Mouse (Mus musculus) lung, embryonic 14.5 days (tissue): ENCODE data around the gene Tspan33. TPM values are rescaled to one million over a fixed set of nuclear protein-coding genes. Genes with fewer than 3 reads are reported as not detected.
"Not testable (repeated sequence)": the region's sequence is repeated elsewhere in the genome, so short reads cannot be mapped to it uniquely, and the experiment has no call there.

Source experiments
- ATAC-seq: fragments of 200-750 bp; cut with Nextera tagmentation; 2 replicates; pipeline ENCODE4 v1.8.0; 2017; ENCODE audit warnings: mild to moderate bottlenecking, moderate TSS enrichment, moderate library complexity; ENCODE audit not compliant: insufficient read depth
- DNase-seq: peaks from one replicate; pipeline ENCODE4 v3.0.0-alpha.2; 2015
- H3K27ac ChIP-seq: fragments of 300-500 bp; sonication (generic); 2 replicates; pipeline ENCODE4 v1.5.1; 2014; ENCODE audit warnings: low read depth, mild to moderate bottlenecking, moderate library complexity
- H3K27me3 ChIP-seq: fragments of 300-500 bp; sonication (generic); 2 replicates; pipeline ENCODE4 v1.6.1; 2014; ENCODE audit warnings: low read length, control low read depth; ENCODE audit not compliant: insufficient read depth
- H3K36me3 ChIP-seq: fragments of 300-500 bp; sonication (generic); 2 replicates; pipeline ENCODE4 v1.6.1; 2014; ENCODE audit warnings: control low read depth; ENCODE audit not compliant: insufficient read depth
- H3K4me1 ChIP-seq: fragments of 300-500 bp; sonication (generic); 2 replicates; pipeline ENCODE4 v1.6.1; 2014; ENCODE audit warnings: antibody characterized with exemption, control low read depth; ENCODE audit not compliant: insufficient read depth
- H3K4me2 ChIP-seq: fragments of 300-500 bp; sonication (generic); 2 replicates; pipeline ENCODE4 v1.6.1; 2014; ENCODE audit warnings: mild to moderate bottlenecking
- H3K4me3 ChIP-seq: fragments of 300-500 bp; sonication (generic); 2 replicates; pipeline ENCODE4 v1.5.1; 2014; ENCODE audit warnings: low read depth, low read length
- H3K9ac ChIP-seq: fragments of 300-500 bp; sonication (generic); 2 replicates; pipeline ENCODE4 v1.6.1; 2014
- H3K9me3 ChIP-seq: fragments of 300-500 bp; sonication (generic); 2 replicates; pipeline ENCODE4 v1.6.1; 2016; ENCODE audit warnings: low read depth, low read length, control low read depth
- CTCF ChIP-seq: IDR thresholded peaks from 2 replicates; pipeline ENCODE4 v1.5.1; 2016; ENCODE audit warnings: antibody characterized with exemption, low read depth
- WGBS: fragments of 180-500 bp; shearing (Covaris S2); extraction: QIAGEN DNeasy Blood & Tissue Kit; methylation state at CpG from one replicate; pipeline ENCODE4 v1.1.7; 2014; 5-methylcytosine and 5-hydroxymethylcytosine counted together
- polyA plus RNA-seq: library from polyadenylated mRNA; unstranded; fragments of >200 nt; fragmentation: Nextera tagmentation; extraction: Ambion mirVana; gene quantifications from 2 replicates; pipeline ENCODE4 v1.2.1, GENCODE M21; 2014

The Tspan33 gene
- polyA plus RNA-seq, 1 experiment from 2014 or later = 2.0 TPM

DNA sequence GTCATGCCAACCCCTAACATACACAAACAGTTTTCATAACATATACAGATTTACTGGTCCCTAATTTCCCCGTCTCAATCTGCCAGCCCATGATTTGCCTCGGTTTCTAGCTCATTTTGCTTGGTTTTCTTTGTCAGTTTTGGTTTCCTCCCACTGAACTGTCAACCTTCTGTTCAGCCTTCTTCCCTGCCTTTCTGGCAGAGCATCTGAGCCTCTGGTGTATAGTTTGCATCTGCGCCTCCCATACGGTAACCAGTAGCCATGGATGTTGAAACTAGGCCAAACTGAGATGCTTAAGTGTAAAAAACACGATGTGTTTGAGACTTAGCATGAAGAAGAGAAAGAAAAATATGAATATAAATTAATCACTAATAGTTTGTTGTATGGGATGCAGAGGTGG is 62.0 kb downstream of the Tspan33 start:
- 78% methylated on average over 5 of the region's 5 CpGs for WGBS
- H3K27ac ChIP-seq = no peak overlapping the region
- ATAC-seq (no peak), DNase-seq (no peak)
- H3K4me2 ChIP-seq = no peak overlapping the region
- no peaks in the 10 kb centered on the region for H3K9me3 ChIP-seq
- TF ChIP-seq CTCF = no peak
- peaks cover 72% of the 10 kb centered on the region for H3K36me3 ChIP-seq
- H3K4me1 ChIP-seq = no peaks in the 10 kb centered on the region
- no peaks in the 10 kb centered on the region for H3K27me3 ChIP-seq
- no peak overlapping the region for H3K9ac ChIP-seq
- H3K4me3 ChIP-seq = no peak overlapping the region

DNA sequence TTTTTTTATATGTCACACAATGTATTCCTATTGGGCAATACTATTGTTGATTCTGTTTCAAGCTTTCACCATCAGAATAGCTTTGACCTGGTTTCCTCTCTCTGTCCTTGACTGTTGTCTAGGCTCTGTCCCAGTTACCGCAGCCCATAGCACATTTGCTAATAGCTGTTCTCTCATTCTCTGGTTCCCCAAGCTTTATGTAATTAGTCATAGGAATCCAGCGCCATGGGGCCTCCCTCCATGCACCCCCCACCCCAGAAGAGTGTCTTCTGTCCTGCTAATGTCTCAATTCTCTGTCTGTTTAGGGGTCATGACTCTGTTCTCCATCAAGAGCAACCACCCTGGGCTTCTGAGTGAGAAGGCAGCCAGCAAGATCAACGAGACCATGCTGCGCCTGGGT is 62.5 kb downstream of the Tspan33 start:
- H3K4me1 ChIP-seq = no peaks in the 10 kb centered on the region
- H3K27ac ChIP-seq = no peak overlapping the region
- H3K4me2 ChIP-seq = no peak overlapping the region
- TF ChIP-seq CTCF = no peak
- H3K27me3 ChIP-seq = no peaks in the 10 kb centered on the region
- no peak overlapping the region for H3K4me3 ChIP-seq
- H3K9ac ChIP-seq = no peak overlapping the region
- H3K36me3 ChIP-seq = peaks cover 73% of the 10 kb centered on the region
- ATAC-seq (no peak), DNase-seq (no peak)
- no peaks in the 10 kb centered on the region for H3K9me3 ChIP-seq
- 82% methylated on average over 4 of the region's 4 CpGs for WGBS

DNA sequence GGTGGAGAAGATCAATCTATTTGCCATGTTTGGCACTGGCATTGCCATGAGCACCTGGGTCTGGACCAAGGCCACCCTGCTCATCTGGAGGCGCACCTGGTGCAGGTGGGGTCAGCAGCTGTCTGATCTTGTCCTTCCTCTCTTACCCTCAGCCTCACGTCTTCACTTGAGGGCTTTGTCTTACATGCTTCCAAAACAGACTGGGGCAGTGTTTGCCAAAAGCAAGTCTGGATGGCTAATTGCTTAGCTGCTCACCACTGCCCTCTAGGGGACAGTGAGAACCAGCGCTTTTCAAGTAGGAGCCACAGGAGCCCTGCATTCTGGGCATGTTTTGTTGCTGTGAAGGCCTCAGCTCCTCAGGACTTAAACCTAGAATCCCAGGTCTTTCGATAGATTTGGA is 64.4 kb downstream of the Tspan33 start:
- peak; percentile 95 for TF ChIP-seq CTCF
- no peak overlapping the region for H3K4me3 ChIP-seq
- H3K36me3 ChIP-seq = peaks cover 69% of the 10 kb centered on the region
- H3K27ac ChIP-seq = no peak overlapping the region
- no peaks in the 10 kb centered on the region for H3K27me3 ChIP-seq
- no peaks in the 10 kb centered on the region for H3K9me3 ChIP-seq
- no peak overlapping the region for H3K9ac ChIP-seq
- ATAC-seq (peak; percentile 13; the same call in 1 of the 2 replicates), DNase-seq (peak; percentile 91)
- H3K4me2 ChIP-seq = no peak overlapping the region
- H3K4me1 ChIP-seq = no peaks in the 10 kb centered on the region
- 37% methylated on average over 4 of the region's 4 CpGs for WGBS

DNA sequence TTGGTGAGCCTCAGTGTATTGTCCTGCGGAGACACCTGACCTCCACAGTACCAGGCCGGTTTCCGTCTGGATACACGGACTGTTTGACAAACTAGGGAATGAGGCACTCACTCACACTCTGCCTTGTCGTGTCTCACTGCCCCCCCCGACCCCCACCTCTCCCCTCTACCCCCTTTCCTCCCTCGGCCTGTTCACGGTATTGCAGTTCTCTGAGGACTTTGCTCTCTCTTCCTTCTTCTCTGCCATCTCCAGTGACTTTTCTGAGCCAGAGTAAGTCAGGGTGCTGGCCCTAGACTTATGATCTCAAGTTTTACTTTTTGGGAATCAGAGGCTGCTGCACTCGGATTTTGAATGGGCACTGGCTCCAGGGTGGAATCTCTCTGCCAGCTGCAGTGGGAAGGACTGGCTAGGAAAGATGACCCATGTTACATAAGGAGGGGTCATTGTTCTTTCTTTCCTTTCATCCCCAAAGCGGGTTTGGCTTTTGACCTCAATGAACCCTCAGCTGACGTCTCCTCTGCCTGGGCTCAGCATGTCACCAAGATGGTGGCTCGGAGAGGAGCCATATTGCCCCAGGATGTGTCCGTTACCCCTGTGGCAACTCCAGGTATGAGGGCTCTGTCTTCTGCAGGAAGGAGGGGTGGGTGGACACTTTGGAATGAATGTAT is 65.1 kb downstream of the Tspan33 start:
- Histone ChIP-seq H3K9me3 (no peaks in the 10 kb centered on the region), H3K27me3 (no peaks in the 10 kb centered on the region), H3K4me2 (no peak overlapping the region), H3K36me3 (peaks cover 62% of the 10 kb centered on the region), H3K4me3 (no peak overlapping the region), H3K4me1 (no peaks in the 10 kb centered on the region), H3K27ac (no peak overlapping the region), H3K9ac (no peak overlapping the region)
- peak; percentile 29; the same call in 1 of the 2 replicates for ATAC-seq
- WGBS = 83% methylated on average over 13 of the region's 13 CpGs
- no peak for TF ChIP-seq CTCF
- DNase-seq = no peak

DNA sequence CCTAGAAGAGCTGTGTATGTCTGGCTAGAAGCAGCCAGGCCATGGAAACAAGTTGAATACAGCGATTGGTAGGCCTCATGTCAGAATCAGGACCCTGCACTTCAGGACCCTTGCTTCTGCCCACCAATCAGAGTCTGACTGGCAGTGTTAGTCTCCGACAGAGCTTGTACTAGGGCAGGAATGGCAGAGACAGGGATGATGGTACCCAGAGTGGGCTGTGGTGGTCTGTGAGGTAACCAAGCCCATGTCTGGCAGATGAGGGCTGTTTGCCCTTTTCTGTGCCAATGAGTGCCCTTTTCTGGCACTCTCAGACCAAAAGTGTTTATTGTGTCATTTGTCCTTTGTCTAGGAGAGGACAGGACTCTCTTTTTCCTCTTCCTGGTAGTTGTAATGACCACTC is 66.4 kb downstream of the Tspan33 start:
- H3K4me2 ChIP-seq, H3K27me3 ChIP-seq, ATAC-seq, H3K27ac ChIP-seq, H3K4me3 ChIP-seq, H3K4me1 ChIP-seq, H3K9me3 ChIP-seq, H3K9ac ChIP-seq, DNase-seq: not testable (repeated sequence)
- WGBS = 96% methylated on average over 2 of the region's 2 CpGs
- H3K36me3 ChIP-seq = peaks cover 49% of the 10 kb centered on the region

DNA sequence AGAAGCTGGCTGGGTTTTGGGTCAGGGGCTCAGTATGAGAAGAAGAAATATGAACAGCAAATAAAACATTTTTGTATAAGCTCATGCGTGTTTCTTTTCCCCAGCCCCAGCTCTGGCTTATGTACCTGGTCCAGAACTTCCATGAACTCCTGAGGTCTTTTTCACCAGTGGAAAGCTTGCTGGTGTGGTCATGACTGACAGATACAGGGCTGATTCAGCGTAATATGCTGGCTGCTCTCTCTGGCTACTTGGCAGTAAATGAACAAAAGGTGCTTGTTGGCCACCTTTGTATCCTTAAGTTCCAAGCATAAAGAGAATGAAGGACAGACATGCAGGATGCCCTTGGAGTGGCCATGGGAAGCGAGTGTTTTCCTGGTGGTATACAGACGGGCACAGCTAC is 67.3 kb downstream of the Tspan33 start:
- ATAC-seq (no peak), DNase-seq (no peak)
- Histone ChIP-seq H3K4me3 (no peak overlapping the region), H3K9ac (no peak overlapping the region), H3K27ac (no peak overlapping the region), H3K4me2 (no peak overlapping the region), H3K4me1 (no peaks in the 10 kb centered on the region), H3K9me3 (no peaks in the 10 kb centered on the region), H3K27me3 (no peaks in the 10 kb centered on the region), H3K36me3 (peaks cover 46% of the 10 kb centered on the region)
- TF ChIP-seq CTCF = no peak
- WGBS = 87% methylated on average over 4 of the region's 4 CpGs

DNA sequence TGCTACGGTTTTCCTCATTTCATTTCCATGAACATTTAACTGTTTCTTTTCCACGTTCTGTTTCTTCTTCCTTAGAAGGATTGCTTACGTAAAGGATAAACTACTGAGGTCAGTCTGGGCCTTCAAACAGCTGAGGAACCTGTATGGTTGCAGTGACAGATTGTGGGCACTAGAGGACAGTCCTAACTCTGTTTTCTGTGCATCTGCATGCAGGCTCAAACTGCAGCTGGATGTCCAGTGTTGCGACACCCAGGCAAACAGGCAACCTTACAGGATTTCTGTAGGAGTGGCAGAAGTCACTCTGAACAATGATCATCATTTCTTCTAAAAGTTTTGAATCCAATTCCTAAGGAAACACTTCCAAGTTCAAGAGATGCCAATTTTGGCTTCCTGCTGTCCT is 68.5 kb downstream of the Tspan33 start:
- ATAC-seq (no peak; the same call in 1 of the 2 replicates), DNase-seq (peak; percentile 70)
- Histone ChIP-seq H3K4me2 (no peak overlapping the region), H3K4me3 (no peak overlapping the region), H3K9me3 (no peaks in the 10 kb centered on the region), H3K36me3 (peaks cover 36% of the 10 kb centered on the region), H3K9ac (no peak overlapping the region), H3K27me3 (no peaks in the 10 kb centered on the region), H3K4me1 (no peaks in the 10 kb centered on the region), H3K27ac (no peak overlapping the region)
- WGBS = 47% methylated on average over 4 of the region's 4 CpGs
- peak; percentile 78 for TF ChIP-seq CTCF
